Mouse (Mus musculus): ENCODE measurements around the gene Cct2.

GRCm38 (mm10) chr10:117081914-117082359, 18.3 kb upstream of the Cct2 start:
- TF ChIP-seq POLR2A (IDR thresholded peaks at IDR 0.05; ENCODE audit: borderline replicate concordance, extremely low read depth, insufficient read depth, insufficient read length, poor library complexity, severe bottlenecking) (no peak), CTCF (IDR thresholded peaks at IDR 0.05; ENCODE audit: borderline replicate concordance, extremely low read depth, insufficient read depth, insufficient read length) (no peak)
